Mouse (Mus musculus) right cerebral cortex, postnatal 25 days (tissue): ENCODE measurements at regions not wholly inside any gene's neighbourhood (a gene's known extent, or its start where the extent isn't known, plus 50 kb on each side); places are given as distances from the start of the nearest gene placed in this dataset.

Experiments
- DNase-seq: peaks from one replicate; pipeline ENCODE4 v3.0.0; 2022

- no peak for DNase-seq
Observed at GRCm38 (mm10) chr3:133877310-133877709, 332.4 kb upstream of the Tet2 start.

DNA sequence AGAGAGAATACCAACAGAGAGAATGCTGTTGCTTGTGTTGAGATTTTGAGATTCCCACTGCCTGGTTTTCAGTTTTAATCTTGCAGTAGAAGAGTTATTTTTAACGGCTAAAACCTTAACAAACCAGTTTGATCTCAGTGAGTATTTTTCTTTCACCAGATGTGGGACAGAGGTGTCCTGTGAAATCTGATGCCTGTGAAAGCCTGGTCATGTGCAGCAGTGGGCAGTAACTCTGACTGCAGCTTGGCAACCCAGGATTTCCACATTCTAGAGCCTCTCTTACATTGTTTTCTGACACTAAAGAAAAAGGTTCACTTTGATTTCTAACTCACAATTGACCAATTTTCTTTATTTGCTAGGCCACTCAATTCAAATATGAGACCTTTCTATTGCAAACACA, 335.7 kb upstream of the Tet2 start:
- DNase-seq, result no peak

GRCm38 (mm10) chr3:133901931-133902330, 334.4 kb upstream of the Cxxc4 start:
- DNase-seq, result no peak

- no peak for DNase-seq
Observed at GRCm38 (mm10) chr3:133922200-133922599, 314.1 kb upstream of the Cxxc4 start.

DNA sequence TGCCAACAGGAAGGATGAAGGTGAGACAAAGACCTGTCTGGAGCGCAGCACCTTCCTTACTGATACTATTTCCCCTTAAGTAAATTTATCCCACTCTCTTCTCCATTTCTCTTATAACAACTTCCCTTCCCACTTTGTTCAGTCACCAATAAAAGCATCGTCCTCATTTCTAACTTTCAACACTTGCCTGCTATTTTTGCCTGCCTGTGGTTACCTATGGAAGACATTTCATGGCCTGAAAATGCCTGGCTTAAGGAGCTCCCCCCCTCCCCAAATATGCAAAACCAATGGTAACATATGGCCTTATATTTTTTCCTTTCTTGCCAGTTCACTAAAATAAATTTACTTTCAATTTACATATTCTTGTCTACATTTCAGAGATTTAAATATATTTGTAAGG, 271.0 kb upstream of the Cxxc4 start:
- no peak for DNase-seq

- no peak for DNase-seq
Observed at GRCm38 (mm10) chr3:133968176-133968575, 268.1 kb upstream of the Cxxc4 start.

DNA sequence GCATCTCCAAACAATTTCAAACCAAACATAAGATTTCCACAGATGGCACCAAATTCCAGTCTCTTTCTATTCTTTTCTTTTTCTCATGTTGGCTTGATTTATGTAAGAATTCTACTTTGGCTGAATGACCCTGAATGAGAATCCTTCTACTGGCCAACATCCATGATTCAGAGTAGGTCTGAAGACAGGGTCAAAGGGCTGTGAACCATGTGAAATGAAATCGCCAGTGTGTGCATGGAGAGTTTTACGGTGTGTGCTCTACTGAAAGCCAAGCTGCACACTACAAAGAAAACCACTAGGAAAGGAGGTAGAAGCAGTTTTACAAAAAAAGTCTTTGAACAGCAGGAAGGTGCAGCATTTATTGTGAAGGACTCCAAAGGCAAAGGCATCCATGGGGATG, 263.5 kb upstream of the Cxxc4 start:
- DNase-seq, result no peak

DNA sequence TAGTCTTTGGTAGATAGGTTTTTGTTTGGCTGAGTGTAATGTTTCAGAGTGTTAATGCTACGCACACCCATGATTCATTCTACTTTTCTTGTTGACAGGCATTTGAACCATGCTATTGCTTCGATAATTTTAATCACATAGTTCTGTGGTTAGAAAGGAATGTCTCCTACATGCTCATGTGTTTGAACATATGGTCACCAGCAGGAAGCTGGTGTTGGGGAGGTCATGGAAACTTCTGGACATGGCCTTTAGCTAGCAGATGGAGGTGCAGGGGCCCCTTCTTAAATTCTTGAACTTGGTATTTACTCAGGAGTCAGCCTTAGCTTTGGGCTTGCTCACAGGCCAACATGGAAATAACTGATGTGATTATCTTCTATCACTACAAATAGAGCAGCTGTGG, 248.6 kb upstream of the Cxxc4 start:
- DNase-seq, result no peak

- no peak for DNase-seq
Observed at GRCm38 (mm10) chr3:133993971-133994370, 242.3 kb upstream of the Cxxc4 start.

- DNase-seq, result no peak
Observed at GRCm38 (mm10) chr3:133999965-134000364, 236.3 kb upstream of the Cxxc4 start.

DNA sequence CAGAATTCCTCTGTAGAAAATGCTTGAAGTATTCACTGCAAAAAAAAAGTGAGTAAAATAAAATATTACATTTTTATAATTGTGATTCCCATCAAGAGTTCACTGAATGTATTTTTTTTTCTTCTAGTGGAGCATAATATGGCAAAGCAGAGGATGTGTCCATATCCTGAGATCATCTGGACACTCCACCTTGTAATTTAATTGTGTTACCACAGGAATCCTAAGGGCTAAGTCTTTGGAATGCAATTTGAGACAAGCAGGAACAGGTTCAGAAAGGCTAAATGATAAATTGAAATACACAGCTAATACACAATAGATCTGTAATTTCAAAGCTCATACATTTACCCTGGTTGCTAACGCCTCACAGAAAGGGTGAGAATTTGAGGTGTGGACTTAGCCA, 235.7 kb upstream of the Cxxc4 start:
- no peak for DNase-seq

DNA sequence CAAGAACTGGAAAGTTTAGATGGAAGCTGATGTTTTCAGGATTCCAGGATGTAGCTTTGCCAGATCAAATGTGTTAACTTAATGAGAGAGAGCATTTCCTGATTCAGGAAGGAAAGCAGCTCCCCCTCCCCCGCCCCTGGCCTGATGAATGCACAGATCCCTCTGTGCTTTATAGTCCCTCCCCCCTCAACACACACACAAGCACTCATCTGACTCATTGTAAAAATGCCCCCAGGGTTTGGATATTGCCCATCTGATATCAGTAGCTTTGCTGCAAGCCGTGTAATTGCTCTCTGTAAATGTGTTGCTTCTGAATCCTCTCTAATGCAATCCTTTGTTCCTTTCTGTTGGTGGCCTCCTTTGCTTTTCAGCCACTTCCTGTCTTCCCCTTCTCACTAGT, 221.5 kb upstream of the Cxxc4 start:
- no peak for DNase-seq

GRCm38 (mm10) chr3:134015412-134015811, 220.9 kb upstream of the Cxxc4 start:
- DNase-seq, result no peak

GRCm38 (mm10) chr3:134033862-134034261, 202.4 kb upstream of the Cxxc4 start:
- DNase-seq, result peak; percentile 20

GRCm38 (mm10) chr3:134036310-134036934, 199.9 kb upstream of the Cxxc4 start:
- no peak for DNase-seq

GRCm38 (mm10) chr3:134050649-134051048, 185.6 kb upstream of the Cxxc4 start:
- no peak for DNase-seq

GRCm38 (mm10) chr3:134082461-134082860, 153.8 kb upstream of the Cxxc4 start:
- DNase-seq, result no peak

DNA sequence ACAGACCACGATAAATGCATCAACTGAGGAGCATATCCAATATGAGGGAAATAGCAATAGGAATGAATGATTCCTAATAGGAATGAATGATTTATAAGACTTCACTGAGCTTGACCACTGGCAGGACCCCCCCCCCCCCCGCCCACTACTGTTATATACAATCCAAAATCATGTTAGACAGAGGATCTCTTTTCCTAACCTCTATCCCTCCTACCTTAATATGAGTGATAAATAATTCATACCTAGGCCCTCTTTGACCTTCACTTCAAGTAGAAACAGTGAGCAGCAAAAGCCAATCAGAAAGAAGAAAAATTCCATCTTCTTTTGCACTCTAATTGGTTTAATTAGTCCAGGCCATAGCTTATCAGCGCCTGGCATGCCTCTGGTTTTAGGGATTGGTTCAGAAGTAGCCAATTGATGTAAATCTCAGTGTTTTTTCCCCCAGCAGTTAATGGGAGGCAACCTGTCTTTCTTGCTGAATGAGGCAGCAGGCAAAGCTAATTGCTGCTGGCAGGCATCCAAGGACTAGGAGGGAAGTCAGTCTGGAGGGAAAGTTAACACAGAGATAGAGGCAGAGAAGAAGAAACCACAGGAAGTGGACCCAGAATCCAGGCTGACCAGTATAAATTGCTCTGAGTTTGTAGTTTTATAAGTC, 136.7 kb upstream of the Cxxc4 start:
- no peak for DNase-seq

- no peak for DNase-seq
Observed at GRCm38 (mm10) chr3:134102151-134102738, 134.0 kb upstream of the Cxxc4 start.

GRCm38 (mm10) chr3:134104625-134105024, 131.7 kb upstream of the Cxxc4 start:
- no peak for DNase-seq

DNA sequence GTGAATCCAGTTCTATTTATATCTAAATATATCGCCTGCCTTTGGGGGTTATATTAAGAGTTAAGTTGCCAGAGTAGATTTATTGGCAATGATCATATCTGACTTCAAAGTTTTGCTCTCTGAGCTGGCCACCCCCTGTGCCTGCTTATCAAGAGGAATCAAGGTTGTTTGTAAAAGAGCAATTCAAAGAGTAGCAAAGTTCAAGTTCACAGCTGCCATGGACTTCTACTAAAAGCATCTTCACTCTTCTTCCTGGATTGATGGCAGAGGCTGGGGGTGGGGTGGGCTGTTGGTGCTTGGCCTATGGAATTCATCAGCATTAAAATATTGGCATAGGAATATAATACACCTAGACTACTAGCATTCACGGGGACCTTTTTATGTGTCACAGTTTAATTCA, 131.2 kb upstream of the Cxxc4 start:
- no peak for DNase-seq

DNA sequence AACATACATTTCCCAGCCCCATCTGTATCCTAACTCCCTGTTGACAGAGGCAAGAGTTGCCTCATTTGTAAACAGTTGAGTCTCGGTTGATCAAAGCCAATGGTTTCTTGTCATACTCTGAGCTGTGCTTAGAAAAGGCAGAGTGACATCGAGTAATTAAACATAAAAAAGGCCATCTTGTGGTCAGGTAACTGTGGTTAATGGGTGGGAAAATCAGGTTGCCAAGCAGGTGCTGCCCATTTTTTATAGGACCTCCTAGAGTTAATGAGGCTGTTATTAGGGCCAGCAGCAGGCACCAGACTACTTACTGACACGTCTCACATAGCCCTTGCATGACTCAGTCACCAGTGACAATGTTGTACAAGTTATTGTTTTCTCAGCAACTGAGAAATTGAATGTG, 130.7 kb upstream of the Cxxc4 start:
- no peak for DNase-seq

DNA sequence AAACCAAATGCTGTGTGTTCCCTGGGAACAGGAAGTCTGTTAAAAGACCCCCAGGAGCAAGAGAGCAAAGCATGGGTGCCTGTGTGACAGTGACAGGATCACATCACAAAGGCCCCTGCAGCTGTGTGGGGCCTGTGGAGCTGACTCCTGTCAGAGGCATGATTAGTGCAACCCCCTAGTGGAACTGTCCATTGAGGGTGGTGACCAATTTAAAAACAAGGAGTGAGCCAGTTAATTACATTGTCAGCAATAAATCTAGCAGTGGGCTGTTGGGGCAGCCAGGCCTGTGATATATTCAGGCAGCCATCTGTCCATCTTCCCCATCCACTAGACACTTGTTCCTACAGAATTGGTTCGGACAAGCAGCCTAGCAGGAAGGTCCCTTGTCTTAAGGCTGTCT, 121.8 kb upstream of the Cxxc4 start:
- DNase-seq, result no peak

- DNase-seq, result no peak
Observed at GRCm38 (mm10) chr3:134115007-134115406, 121.3 kb upstream of the Cxxc4 start.

DNA sequence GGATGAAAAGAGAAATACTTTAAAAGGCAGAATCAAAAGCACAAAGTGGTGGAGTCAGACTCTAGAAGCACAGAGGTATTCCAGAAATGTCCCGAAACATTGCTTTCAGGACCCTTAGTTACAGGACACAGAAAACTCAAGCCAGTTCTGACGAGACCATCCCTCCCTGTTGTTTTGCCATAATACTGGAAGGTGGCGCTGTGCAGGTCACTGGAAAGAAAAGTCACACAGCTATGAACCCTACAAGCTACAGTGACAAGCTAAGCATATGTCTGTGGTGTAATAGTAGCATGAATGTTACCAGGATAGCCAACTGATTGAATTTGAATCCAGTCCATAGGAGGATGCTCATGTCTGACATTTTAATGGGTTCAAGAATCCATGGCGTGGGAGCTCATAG, 117.4 kb upstream of the Cxxc4 start:
- DNase-seq, result no peak
